Mouse (Mus musculus) thymus, adult 2 months (tissue): ENCODE results near the gene Tm9sf2.

Experiments used
- CTCF ChIP-seq: fragments of 200-500 bp; IDR thresholded peaks from 2 replicates; pipeline ENCODE4 v1.5.1; 2012; ENCODE audit warnings: mild to moderate bottlenecking, control low read depth, low read length, moderate library complexity, borderline replicate concordance; ENCODE audit not compliant: control insufficient read depth, poor library complexity, insufficient read depth; ENCODE audit errors: extremely low read depth
- POLR2A ChIP-seq: fragments of 200-500 bp; IDR thresholded peaks from 2 replicates; pipeline ENCODE4 v1.6.1; 2012; ENCODE audit warnings: mild to moderate bottlenecking, low read length, control low read depth, moderate library complexity; ENCODE audit not compliant: control insufficient read depth, poor library complexity, insufficient read depth; ENCODE audit errors: extremely low read depth

DNA sequence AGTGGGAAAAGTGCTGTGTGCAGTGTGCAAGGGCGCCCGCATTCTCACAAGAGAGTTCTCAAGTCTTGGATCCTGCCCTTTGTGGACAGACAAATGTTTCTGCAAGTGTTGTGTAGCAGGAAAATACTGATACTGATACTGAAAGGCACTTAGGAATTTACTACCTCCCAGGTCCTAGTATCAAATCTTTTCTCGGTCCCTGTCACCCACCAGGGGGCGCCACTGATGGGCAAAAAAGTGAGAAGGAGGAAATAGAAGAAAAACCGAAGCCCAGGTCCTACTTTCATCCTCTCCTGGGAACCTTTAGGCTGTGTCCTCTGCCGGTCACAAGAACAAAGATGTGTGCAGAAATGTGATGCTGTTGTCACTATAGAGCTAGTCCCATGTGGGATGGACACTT lies 27.4 kb upstream of the Tm9sf2 start:
- TF ChIP-seq POLR2A (no peak), CTCF (no peak)
